Mouse (Mus musculus): Measurements from ENCODE around the gene Styxl1.

Gene Styxl1

GRCm38 (mm10) chr5:135764971-135765370, 13.2 kb downstream of the Styxl1 start:
- no peak for DNase-seq (ENCODE audit: low read depth, low spot score)

DNA sequence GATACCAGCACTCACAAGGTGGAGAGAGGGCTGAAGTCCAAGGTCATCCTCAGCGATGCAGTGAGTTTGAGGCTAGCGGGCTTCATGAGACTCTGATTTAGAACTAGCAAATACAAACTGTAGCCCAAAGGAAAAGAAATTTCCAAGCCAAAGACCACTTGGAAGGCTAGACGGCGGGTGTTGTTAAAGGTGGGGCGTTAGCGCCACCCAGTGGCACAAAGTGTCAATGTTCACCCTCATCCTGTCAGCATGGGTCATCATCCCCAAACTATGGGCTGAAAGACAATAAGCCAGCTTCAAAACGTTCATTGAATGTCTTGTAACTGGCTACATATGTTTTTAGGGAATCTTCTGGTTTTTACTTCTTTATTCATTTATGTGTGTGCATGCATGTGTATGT, 14.7 kb downstream of the Styxl1 start:
- peak; percentile 80 for DNase-seq (ENCODE audit: low read depth, low spot score)

- no peak for DNase-seq (ENCODE audit: low read depth, low spot score)
These were observed 16.3 kb downstream of the Styxl1 start for GRCm38 (mm10) chr5:135761881-135762280.

GRCm38 (mm10) chr5:135751595-135751994, 26.6 kb downstream of the Styxl1 start:
- no peak for DNase-seq (ENCODE audit: low read depth, low spot score)

DNA sequence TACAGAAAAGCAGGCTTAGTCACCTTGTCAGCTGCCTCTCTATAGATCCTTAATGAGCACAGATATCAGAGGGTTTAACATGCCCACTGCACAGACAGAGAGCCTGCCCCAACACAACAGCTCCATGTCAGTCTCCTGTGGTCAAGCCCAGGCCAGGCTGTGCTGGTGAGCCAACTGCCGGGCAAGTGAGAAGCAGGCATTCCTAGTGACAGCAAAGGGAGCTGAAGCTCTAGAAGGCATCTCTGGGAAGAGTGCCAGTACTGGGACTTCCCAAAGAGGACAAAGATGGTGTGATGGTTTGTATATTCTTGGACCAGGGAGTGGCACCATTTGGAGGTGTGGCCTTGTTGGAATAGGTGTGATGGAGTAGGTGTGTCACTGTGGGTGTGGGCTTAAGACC, 27.1 kb downstream of the Styxl1 start:
- no peak for DNase-seq (ENCODE audit: low read depth, low spot score)

- DNase-seq (ENCODE audit: low read depth, low spot score): no peak
These were observed 33.4 kb downstream of the Styxl1 start for GRCm38 (mm10) chr5:135744742-135745141.

DNA sequence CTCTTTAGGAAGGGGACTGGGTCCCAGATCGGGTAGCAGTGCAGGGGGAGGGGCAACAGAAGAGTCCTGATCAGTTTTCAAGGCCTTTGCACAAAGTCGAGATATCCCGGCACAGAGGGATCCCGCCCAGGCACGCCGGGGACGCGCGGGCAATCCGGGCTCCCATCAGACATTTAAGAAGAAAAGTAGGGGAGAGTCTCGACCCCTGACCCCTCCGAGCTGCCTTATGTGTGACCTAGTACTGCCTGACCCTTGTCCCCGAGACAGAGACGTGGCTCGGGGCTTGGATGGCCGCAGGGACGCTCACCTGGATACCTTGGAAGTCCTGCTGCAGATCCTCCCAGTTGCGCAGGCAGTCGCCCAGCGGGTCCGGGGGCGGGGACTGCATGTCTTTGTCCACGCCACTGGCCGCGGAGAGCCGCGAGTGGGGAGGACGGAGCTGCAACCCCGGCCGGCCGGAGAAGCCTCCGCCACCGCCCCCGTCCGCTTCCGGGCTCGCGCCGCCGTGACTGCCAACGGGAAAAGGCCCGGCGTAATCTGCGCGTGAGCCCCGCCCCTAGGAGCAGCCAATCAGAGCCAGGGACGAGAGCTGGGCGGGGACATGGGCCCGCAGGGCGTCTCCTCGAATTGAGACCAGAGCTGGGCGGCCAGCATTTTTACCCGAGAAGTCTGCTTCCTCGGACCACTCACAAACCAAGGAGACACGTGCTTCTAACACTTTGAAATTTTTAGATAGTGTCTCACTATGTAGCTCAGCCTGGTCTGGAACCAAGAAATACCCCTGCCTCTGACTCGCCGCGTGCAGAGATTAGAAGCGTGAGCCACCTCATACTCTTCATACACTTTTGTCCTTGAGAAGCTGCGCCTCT, 34.2 kb downstream of the Styxl1 start, which contains the start of gene Tmem120a:
Gene Tmem120a (minus strand): TSS at position 708 of the 869 bp plus-strand sequence.
- peak; percentile 90 for DNase-seq (ENCODE audit: low read depth, low spot score)

- DNase-seq (ENCODE audit: low read depth, low spot score): peak; percentile 57
These were observed 35.0 kb downstream of the Styxl1 start for GRCm38 (mm10) chr5:135742941-135743740.

- DNase-seq (ENCODE audit: low read depth, low spot score): no peak
These were observed 36.0 kb downstream of the Styxl1 start for GRCm38 (mm10) chr5:135742156-135742555.

GRCm38 (mm10) chr5:135738266-135738665, 39.9 kb downstream of the Styxl1 start:
- no peak for DNase-seq (ENCODE audit: low read depth, low spot score)

DNA sequence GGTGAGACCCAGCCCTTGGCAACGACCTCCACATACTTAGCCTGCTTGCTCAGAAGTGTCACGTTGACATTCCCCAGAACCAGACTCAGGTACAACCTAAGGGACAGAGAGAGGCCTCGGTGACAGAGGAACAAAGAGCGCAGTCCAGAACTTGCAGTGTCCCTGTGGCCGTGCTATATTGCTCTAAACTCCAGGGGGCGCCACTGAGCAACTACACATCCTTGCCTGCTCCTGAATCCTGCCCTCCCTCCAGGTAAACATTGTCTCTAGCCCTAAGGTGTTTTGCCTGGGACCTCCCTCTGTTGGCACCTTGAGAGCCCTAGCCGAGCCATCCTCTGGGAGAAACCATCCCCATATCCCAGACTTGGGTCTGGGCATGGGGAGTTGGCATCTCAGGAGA, 41.0 kb downstream of the Styxl1 start:
- no peak for DNase-seq (ENCODE audit: low read depth, low spot score)

DNA sequence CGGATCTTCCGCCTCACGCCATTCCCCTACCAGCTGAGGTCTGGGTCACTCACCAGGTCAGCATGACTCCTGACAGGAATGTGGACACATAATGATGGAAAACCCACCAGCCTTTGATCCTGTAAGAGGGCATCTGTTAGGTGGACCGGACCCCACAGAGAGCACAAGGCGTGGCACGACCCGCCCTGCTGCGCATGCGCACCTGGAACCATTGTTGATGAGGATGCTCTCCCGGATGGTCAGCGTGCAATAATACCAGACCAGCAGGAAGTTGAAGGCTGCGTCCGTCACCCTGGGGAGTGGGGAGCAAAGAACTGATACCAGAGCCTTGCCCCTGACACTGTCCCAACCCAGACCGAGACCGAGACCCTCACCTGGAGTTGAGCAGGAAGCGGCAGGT, 41.6 kb downstream of the Styxl1 start:
- DNase-seq (ENCODE audit: low read depth, low spot score): no peak

GRCm38 (mm10) chr5:135735741-135736140, 42.4 kb downstream of the Styxl1 start:
- DNase-seq (ENCODE audit: low read depth, low spot score): no peak

DNA sequence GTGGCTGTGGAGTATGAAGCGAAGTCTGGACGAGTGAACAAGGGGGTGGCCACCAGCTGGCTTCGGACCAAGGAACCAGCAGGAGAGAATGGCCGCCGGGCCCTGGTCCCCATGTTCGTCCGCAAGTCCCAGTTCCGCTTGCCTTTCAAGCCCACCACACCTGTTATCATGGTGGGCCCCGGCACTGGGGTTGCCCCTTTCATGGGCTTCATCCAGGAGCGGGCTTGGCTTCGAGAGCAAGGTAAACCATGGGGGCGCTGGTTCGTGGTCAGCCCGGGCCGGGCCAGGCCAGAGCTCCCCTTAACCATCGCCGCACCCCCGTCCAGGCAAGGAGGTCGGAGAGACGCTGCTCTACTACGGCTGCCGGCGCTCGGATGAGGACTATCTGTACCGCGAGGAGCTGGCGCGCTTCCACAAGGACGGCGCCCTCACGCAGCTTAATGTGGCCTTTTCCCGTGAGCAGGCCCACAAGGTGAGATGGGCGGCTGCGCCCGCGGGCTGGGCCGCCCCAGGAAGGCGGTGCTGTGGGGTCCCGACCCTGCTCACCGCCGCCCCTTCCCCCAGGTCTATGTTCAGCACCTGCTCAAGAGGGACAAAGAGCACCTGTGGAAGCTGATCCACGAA, 44.0 kb downstream of the Styxl1 start:
- DNase-seq (ENCODE audit: low read depth, low spot score): no peak

DNA sequence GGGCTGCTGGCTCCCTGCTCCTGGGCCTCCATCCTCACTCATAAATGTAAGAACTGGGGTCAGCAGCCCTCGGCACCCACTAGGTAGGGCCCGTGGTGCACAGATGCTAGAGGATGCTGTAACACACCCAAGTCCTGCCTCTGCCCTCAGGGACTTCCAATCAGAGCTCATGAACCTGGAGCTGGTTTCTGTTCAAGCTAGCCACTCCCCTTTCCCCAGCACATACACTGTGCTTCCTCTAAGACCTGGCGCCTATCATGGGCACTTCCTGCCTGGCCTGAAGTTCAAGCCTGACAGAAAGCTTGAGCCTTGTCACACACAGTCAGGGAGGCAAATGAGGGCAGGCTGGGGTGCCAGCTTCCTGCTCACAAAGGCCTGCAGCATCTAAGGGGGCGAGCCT, 45.1 kb downstream of the Styxl1 start:
- no peak for DNase-seq (ENCODE audit: low read depth, low spot score)

DNA sequence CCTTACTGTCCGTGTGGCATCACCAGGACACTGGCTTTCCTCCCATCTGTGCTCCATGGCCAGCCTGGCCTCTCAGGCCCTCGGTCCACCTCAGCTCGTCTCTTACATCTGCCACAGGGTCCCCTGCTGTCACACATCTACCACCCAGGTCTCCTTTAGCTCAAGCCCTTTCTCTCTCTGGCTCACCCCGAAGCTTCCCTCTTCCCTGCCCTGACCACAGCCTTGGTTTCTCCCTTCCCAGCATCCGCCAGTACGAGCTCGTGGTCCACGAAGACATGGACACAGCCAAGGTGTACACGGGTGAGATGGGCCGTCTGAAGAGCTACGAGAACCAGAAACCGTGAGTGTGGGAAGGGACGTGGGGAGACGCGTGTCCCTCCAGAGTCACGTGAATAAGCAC, 46.9 kb downstream of the Styxl1 start:
- DNase-seq (ENCODE audit: low read depth, low spot score): no peak

DNA sequence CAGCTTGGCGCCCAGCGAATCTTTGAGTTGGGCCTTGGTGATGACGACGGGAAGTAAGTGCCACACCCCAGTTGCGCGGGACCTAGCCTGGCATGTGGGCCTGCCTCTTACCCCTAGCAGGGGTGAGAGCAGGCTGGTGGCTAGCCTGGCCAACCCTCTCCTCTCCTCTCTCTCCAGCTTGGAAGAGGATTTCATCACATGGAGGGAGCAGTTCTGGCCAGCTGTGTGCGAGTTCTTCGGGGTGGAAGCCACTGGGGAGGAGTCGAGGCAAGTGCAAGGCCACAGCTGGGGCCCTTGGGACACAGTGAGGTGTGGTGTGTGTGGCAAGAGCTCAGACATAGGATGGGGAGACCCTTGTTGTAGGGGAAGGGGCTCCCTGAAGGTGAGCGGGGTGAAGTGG, 47.3 kb downstream of the Styxl1 start:
- no peak for DNase-seq (ENCODE audit: low read depth, low spot score)

GRCm38 (mm10) chr5:135730278-135730677, 47.9 kb downstream of the Styxl1 start:
- DNase-seq (ENCODE audit: low read depth, low spot score): no peak

DNA sequence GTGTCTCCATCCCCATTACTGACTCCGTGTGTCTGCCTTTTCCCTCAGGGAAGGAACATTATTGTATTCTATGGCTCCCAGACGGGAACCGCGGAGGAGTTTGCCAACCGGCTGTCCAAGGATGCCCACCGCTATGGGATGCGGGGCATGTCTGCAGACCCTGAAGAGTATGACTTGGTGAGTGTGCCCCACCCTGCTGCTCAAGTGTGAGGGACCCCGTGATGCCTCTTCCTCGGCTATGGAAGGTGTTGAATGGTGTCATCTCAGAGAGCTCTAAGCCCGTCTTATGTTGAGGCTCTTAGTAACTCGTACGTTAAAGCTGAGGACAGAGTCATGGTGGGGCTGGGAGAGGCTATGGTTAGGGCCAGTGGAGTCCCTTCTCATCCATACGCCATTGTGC, 48.8 kb downstream of the Styxl1 start:
- no peak for DNase-seq (ENCODE audit: low read depth, low spot score)

DNA sequence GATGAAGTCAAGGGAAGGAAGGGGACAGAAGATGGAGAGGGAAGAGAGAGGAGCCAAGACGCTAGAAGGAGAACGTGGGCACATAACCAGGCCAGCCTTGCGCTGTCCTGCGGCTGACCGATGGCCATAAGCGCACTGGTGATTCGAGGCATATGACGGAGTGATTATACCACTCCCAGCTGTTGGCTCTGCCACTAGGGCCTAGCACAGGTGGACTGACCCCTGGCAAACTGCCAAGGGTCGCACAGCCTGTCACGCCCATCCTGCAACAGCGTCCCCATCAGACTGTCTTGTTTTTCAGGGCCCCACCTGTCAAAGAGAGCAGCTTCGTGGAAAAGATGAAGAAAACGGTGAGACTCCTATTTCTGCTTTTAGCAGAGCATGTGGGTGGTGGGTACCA, 49.8 kb downstream of the Styxl1 start:
- no peak for DNase-seq (ENCODE audit: low read depth, low spot score)

DNA sequence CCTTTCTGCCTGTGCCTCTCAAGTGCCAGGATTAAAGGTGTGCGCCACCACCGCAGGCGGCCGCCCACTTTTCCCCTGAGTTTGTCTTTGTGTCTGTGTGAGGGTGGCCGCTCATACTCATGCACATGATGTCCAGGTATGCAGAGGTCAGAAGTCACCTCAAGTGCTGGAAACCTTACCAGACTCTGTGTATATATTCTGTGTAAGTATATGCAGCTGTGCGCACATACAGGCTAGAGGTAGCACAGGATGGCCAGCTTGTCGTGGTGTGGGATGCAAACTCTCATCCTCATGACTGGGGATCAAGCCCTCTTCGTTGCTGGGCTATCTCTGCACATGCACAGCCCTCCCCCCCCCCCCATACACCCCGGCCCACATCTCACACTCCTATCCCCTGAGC, 50.3 kb downstream of the Styxl1 start:
- DNase-seq (ENCODE audit: low read depth, low spot score): no peak

DNA sequence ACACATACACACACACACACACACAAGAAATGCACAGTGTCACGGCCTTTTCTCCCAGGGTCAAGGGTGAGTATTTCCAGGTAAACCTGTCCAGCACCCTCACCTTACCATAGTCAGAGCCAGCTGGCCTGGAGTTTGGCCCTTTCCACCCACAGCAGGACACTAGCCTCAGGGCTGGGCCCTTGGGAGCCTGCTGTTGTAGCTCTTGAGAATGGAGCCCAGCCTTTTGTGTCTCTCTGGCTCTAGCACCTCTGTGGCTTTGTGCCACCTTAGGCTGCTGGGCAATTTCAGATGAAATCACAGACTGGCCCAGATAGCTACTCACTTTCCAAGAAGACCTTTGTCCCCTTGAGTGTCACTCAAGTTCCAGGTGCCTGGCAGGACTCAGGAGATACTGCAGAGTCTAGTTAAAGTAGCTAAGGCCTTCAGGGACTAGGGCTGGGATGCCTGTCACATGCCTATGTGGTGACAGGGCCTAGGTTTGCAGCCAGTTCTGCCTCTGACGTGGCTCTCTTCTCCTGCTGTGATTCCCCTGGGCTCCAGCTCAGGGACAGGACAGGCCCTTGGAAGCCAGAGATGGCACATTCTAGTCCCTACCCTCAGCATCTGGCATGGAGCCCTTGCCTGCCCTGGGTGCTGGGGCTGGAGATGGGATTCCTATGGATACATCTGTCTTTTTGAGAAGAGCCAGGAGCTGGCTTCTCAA, 51.4 kb downstream of the Styxl1 start:
- DNase-seq (ENCODE audit: low read depth, low spot score): no peak

Measured in forelimb bud, embryonic 11.5 days (tissue).